7 mouse cellular contexts compared by ENCODE assay signal in genomic region chrX:38563941-38564541, GRCm38 (mm10). TPM values are rescaled to one million over a fixed set of nuclear protein-coding genes. Genes with fewer than 3 reads are reported as not detected.
DNase-seq lines count a peak whose midpoint lies in the region; ATAC-seq and TF ChIP-seq lines count a peak whose summit lies in the region.

No protein-coding gene starts in this region.

- H3K9me3 ChIP-seq in forebrain, postnatal 0 days (ENCODE audit: low read length), result no peaks in the 10 kb centered on the region
- no peaks in the 10 kb centered on the region for H3K9me3 ChIP-seq in hindbrain, postnatal 0 days (ENCODE audit: low read length)

- 43% methylated on average over 16 of the region's 19 CpGs for WGBS in forebrain, postnatal 0 days
- 29% methylated on average over 10 of the region's 19 CpGs for WGBS in hindbrain, postnatal 0 days
- WGBS in spleen, adult 2 months, result 24% methylated on average over 14 of the region's 19 CpGs

- TF ChIP-seq POLR2A in spleen, adult 2 months (IDR thresholded peaks at IDR 0.05; ENCODE audit: low read depth, low read length), result no peak

- peak overlapping the region; percentile 91 for H3K27ac ChIP-seq in forebrain, postnatal 0 days (ENCODE audit: low read depth, low read length)
- H3K27ac ChIP-seq in hindbrain, postnatal 0 days, result peak overlapping the region; percentile 84
- peak overlapping the region; percentile 98 for H3K27ac ChIP-seq in spleen, adult 2 months (ENCODE audit: insufficient read depth, low read length)

- H3K9ac ChIP-seq in forebrain, postnatal 0 days, result peak overlapping the region; percentile 71
- peak overlapping the region; percentile 60 for H3K9ac ChIP-seq in hindbrain, postnatal 0 days (replicated peaks; ENCODE audit: low read length)

- no peaks in the 10 kb centered on the region for H3K36me3 ChIP-seq in forebrain, postnatal 0 days (ENCODE audit: insufficient read depth)
- no peaks in the 10 kb centered on the region for H3K36me3 ChIP-seq in hindbrain, postnatal 0 days (ENCODE audit: insufficient read depth, low read length)
- H3K36me3 ChIP-seq in spleen, adult 2 months (ENCODE audit: control insufficient read depth, insufficient read depth, low read length), result no peaks in the 10 kb centered on the region

- H3K4me3 ChIP-seq in forebrain, postnatal 0 days (ENCODE audit: low read depth, low read length), result peak overlapping the region; percentile 54
- H3K4me3 ChIP-seq in hindbrain, postnatal 0 days (ENCODE audit: low read length), result peak overlapping the region; percentile 43
- peak overlapping the region; percentile 80 for H3K4me3 ChIP-seq in spleen, adult 2 months (ENCODE audit: extremely low read depth, insufficient read depth, insufficient read length)

- ATAC-seq in forebrain, postnatal 0 days, result peak; percentile 4; the same call in 1 of the 2 replicates
- no peak; the same call in 1 of the 2 replicates for ATAC-seq in hindbrain, postnatal 0 days

- H3K4me1 ChIP-seq in forebrain, postnatal 0 days (ENCODE audit: insufficient read depth), result no peaks in the 10 kb centered on the region
- no peaks in the 10 kb centered on the region for H3K4me1 ChIP-seq in hindbrain, postnatal 0 days (ENCODE audit: insufficient read depth, low read length)
- 0 out of 2 replicates have a peak, but pooled peaks cover 2% of the 10 kb centered on the region for H3K4me1 ChIP-seq in spleen, adult 2 months (ENCODE audit: control insufficient read depth, insufficient read depth, insufficient read length)

- DNase-seq in ES-CJ7 (ENCODE audit: low read depth, low spot score), result peak; percentile 11
- peak; percentile 10 to 13 for DNase-seq in adrenal gland, postnatal 36 days
- no peak for DNase-seq in forebrain, postnatal 0 days
- peak; percentile 31 for DNase-seq in hindbrain, postnatal 0 days (ENCODE audit: low spot score)
- DNase-seq in left cerebral cortex, adult 8-10 months (ENCODE audit: low spot score in 2 of 2), result peak; percentile 17 to 18
- DNase-seq in lung, postnatal 4 days, result peak; percentile 10 to 19
- DNase-seq in spleen, adult 2 months (ENCODE audit: low read depth in 1 of 2, low spot score in 2 of 2), result peak in 1 of 2 experiments; percentile 4

- H3K4me2 ChIP-seq in forebrain, postnatal 0 days (ENCODE audit: low read depth), result peak overlapping the region; percentile 61
- peak overlapping the region; percentile 61 for H3K4me2 ChIP-seq in hindbrain, postnatal 0 days (ENCODE audit: low read depth, low read length)

- no peak for TF ChIP-seq CTCF in forebrain, postnatal 0 days (IDR thresholded peaks at IDR 0.05; ENCODE audit: low read depth)
- no peak for TF ChIP-seq CTCF in hindbrain, postnatal 0 days (IDR thresholded peaks at IDR 0.05; ENCODE audit: low read depth)
- TF ChIP-seq CTCF in spleen, adult 2 months (IDR thresholded peaks at IDR 0.05; ENCODE audit: extremely low read depth, insufficient read depth, insufficient read length, insufficient replicate concordance), result no peak

- no peaks in the 10 kb centered on the region for H3K27me3 ChIP-seq in forebrain, postnatal 0 days (ENCODE audit: insufficient read depth, low read length)
- H3K27me3 ChIP-seq in hindbrain, postnatal 0 days (ENCODE audit: insufficient read depth, low read length), result no peaks in the 10 kb centered on the region
- H3K27me3 ChIP-seq in spleen, adult 2 months (ENCODE audit: control insufficient read depth, insufficient read depth, low read length), result no peaks in the 10 kb centered on the region

RNA-seq across cellular contexts. Expression of gene Cul4b, which starts 12.0 kb away (rescaled TPM):
- total RNA-seq in adrenal gland, postnatal 36 days (2021), result 10 to 100 TPM; 37.3 to 45.4 TPM
- 21.8 and 28.6 TPM in 2 replicates for total RNA-seq in forebrain, postnatal 0 days (2014; rRNA removed)
- polyA plus RNA-seq in forebrain, postnatal 0 days (2015; fragmentation: Nextera tagmentation; extraction: Ambion mirVana), result 11.7 and 13.8 TPM in 2 replicates
- 15.2 and 18.2 TPM in 2 replicates for total RNA-seq in hindbrain, postnatal 0 days (2014; rRNA removed)
- polyA plus RNA-seq in hindbrain, postnatal 0 days (2015; fragmentation: Nextera tagmentation; extraction: Ambion mirVana), result 16.8 and 17.1 TPM in 2 replicates
- total RNA-seq in left cerebral cortex, adult 8-10 months (2022), result 10 to 100 TPM; 35.5 to 40.3 (median 36.4) TPM
- polyA plus RNA-seq in spleen, adult 2 months (2012; rRNA removed), result 2.8 and 2.9 TPM in 2 replicates

RNA-seq across cellular contexts. Expression of gene Mcts1, which starts 36.3 kb away (rescaled TPM):
- 10 to 100 TPM; 68.7 to 68.9 TPM for total RNA-seq in adrenal gland, postnatal 36 days (2021)
- total RNA-seq in forebrain, postnatal 0 days (2014; rRNA removed), result 77.9 and 98.0 TPM in 2 replicates
- 174 and 215 TPM in 2 replicates for polyA plus RNA-seq in forebrain, postnatal 0 days (2015; fragmentation: Nextera tagmentation; extraction: Ambion mirVana)
- total RNA-seq in hindbrain, postnatal 0 days (2014; rRNA removed), result 26.9 and 36.9 TPM in 2 replicates
- 173 and 177 TPM in 2 replicates for polyA plus RNA-seq in hindbrain, postnatal 0 days (2015; fragmentation: Nextera tagmentation; extraction: Ambion mirVana)
- 10 to 100 TPM; 75.4 to 80.5 (median 77.1) TPM for total RNA-seq in left cerebral cortex, adult 8-10 months (2022)
- polyA plus RNA-seq in spleen, adult 2 months (2012; rRNA removed), result 2.2 and 3.4 TPM in 2 replicates
